Mouse (Mus musculus) megakaryocyte-erythroid progenitor cell, adult 5-6 weeks (primary cell): ENCODE results near the gene Dennd5b. TPM values are rescaled to one million over a fixed set of nuclear protein-coding genes. Genes with fewer than 3 reads are reported as not detected.
A peak's percentile ranks its signal among the peaks of the same experiment; 100 is the strongest.
"Not testable (repeated sequence)": the region's sequence is repeated elsewhere in the genome, so short reads cannot be mapped to it uniquely, and the experiment has no call there.

Experiments
- ATAC-seq: replicated peaks from 2 replicates; pipeline ENCODE4 v1.8.0; 2016; ENCODE audit warnings: mild to moderate bottlenecking, inconsistent platforms; ENCODE audit not compliant: severe bottlenecking, poor library complexity, low FRiP score, low TSS enrichment
- total RNA-seq, 2 experiments: library from RNA; stranded (forward) in 1 of 2; stranded (reverse) in 1 of 2; fragments of 200-1000, 215-1000 nt in 1 of 2; fragments of >200 nt in 1 of 2; fragmentation: Nextera tagmentation in 1 of 2; gene quantifications; 2 replicates each; pipeline ENCODE4 v1.2.3; 2014 to 2017

Dennd5b gene
- total RNA-seq (2014; fragmentation: Nextera tagmentation), result 1.1 and 2.3 TPM in 2 replicates
- 0.19 and 2.2 TPM in 2 replicates for total RNA-seq (2017)

- peak; percentile 48 for ATAC-seq
Measured at GRCm38 (mm10) chr6:149101076-149101942, at the start of gene Dennd5b. TSS of gene Dennd5b (minus strand) at chr6:149101680.

- no peak for ATAC-seq
Measured at GRCm38 (mm10) chr6:149148436-149149229, 47.2 kb upstream of the Dennd5b start.

DNA sequence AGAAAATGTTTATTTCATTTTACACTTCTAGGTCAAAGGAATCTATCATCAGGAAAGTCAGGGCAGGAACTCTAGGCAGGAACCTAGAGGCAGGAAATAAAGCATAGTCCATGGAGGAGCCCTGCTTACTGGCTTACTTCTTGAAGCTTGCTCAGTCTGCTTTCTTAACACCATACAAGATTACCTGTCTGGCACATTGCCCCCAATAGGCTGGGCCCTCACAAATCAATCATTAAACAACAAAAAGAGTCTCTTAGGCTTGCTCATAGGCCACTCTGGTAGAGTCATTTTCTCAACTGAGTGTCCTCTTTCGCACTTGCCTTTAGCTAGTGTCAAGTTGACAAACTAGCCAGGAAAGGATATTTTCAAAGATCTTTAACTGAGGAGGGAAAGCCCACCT lies 43.7 kb upstream of the Dennd5b start:
- no peak for ATAC-seq

DNA sequence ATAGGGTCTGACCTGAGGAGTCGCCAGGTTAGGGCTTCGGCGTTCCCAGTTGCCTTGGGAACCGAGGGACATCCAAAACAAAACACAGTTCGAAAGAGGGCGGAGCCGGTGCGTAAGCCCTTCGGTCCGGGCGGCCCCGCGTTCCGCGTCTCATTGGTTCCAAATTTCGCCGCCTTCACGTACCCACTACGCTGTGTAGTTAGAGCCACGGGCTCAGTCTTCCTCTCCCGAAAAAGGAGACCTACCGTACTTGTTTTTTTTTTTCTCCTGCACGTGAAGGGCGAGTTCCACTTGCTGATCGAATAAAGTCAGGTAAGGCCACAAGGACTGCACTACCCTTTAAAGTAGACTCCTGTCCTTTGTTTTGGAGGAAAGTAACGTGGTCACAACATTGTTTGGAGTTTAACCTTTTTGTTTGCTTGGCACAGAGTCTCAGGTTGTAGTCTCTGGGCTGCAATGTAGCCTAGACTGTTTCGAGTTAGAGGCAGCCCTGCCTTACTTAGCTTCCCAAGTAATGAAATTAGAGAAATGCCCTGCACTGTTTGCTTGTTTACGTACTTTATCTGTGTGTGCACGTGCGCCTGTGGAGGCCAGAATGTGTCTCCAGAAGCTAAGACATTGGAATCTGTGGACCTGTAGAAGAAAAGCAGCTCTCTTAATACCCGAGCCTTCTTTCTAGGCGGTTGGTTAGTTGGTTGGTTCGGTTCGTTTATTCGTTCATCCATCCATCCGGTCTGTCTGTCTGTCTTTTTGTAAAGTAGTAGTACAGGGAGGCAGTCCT lies 40.1 kb upstream of the Dennd5b start:
- ATAC-seq, result peak; percentile 94

DNA sequence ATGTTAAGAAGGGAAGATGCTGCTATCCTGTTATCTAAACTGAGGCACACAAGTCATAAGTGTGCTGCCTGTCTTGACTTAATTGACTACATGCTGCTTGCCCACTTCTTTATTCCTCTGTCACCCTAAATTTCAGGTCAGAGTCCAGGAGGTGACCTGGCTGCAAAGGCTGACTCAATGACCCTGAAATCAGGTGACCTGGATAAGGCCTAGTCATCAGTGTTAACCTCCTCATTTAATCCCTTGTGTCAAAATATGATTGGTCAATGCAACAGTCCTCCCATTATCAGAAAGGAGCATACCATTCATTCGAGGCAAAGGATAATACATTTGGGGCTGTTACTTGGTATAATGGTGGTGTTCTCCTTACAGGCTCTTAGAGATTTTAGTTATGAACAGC lies 38.0 kb upstream of the Dennd5b start, which contains the start of gene Etfbkmt:
TSS of gene Etfbkmt (plus strand) at position 379 of the 400 bp plus-strand sequence.
- ATAC-seq, result no peak

DNA sequence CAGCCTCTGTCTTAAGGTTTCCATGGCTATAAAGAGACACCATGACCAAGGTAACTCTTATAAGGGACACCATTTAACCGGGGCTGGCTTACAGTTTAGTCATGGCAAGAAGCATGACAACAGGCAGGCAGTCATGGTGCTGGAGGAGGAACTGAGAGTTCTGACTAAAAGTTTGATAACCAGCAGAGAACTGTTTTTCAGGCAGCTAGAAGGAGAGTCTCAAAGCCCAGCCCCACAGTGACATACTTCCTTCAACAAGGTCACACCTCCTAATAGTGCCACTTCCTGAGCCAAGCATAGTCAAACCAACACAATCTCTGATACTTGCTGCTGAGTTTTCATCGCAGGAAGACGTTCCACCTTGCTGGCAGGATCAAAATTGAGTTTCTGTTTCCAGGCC lies 37.5 kb upstream of the Dennd5b start:
- no peak for ATAC-seq

GRCm38 (mm10) chr6:149137936-149138335 lies 36.5 kb upstream of the Dennd5b start:
- no peak for ATAC-seq

GRCm38 (mm10) chr6:149135631-149136030 lies 34.2 kb upstream of the Dennd5b start:
- ATAC-seq, result no peak

- ATAC-seq, result no peak
Measured at GRCm38 (mm10) chr6:149134391-149135150, 33.1 kb upstream of the Dennd5b start.

GRCm38 (mm10) chr6:149132311-149133077 lies 31.0 kb upstream of the Dennd5b start:
- peak; percentile 96 for ATAC-seq

GRCm38 (mm10) chr6:149131111-149131510 lies 29.6 kb upstream of the Dennd5b start:
- no peak for ATAC-seq

DNA sequence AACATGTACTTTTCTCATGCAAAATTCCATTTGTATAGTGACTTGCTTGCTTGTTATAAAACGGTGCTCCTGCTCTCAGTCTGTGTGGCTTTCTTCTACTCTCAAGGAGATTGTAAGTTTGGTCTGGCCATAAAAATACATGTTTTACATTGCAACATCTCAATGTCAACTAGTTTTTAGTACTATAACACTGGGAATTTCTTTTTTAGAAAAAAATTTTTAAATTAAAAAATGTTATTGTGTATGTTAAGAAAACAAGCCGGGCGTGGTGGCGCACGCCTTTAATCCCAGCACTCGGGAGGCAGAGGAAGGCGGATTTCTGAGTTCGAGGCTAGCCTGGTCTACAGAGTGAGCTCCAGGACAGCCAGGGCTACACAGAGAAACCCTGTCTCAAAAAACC lies 28.4 kb upstream of the Dennd5b start, which contains the start of gene Gm10203:
TSS of gene Gm10203 (plus strand) at position 301 of the 400 bp plus-strand sequence.
- not testable (repeated sequence) for ATAC-seq

- peak; percentile 93 for ATAC-seq
Measured at GRCm38 (mm10) chr6:149126675-149127074, 25.2 kb upstream of the Dennd5b start.

DNA sequence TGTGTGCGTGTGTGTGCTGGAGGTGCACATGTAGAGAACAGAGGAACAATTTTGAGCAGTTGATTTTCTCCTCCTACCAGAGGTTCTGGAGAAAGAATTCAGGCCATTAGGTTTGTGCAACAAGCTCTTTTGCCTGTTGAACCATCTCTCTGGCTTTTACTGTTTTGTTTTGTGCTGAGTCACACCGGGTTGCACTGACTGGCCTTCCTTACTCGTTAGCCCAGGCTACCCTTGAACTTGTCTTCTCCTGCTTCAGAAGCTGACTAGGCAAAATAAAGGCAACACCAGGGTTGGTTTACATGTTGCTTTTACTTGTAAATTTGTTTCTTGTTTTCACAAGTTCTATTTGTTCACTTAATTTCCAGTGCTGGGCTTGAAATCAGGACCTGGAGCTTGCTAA lies 21.6 kb upstream of the Dennd5b start:
- ATAC-seq, result no peak

DNA sequence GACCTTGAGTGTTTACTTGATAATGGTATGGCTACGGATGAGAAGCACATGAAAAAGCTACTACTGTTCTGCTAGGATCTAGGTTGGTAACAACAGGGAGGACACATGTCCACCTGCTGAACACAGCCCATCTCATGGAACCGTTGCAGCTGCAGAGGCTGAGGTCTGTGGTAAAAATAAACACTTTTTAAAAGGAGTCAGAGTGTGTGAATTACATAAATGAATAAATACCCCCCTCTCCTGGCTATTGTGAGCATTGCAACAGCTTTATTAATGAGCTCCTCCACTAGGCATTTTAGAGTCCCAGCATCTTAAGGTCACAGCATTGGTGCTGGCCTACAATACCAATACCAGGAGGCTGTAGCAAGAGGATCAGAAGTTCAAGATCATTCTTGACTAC lies 18.4 kb upstream of the Dennd5b start:
- ATAC-seq, result peak; percentile 89

- ATAC-seq, result no peak
Measured at GRCm38 (mm10) chr6:149118935-149119334, 17.5 kb upstream of the Dennd5b start.

GRCm38 (mm10) chr6:149116992-149117391 lies 15.5 kb upstream of the Dennd5b start:
- no peak for ATAC-seq

DNA sequence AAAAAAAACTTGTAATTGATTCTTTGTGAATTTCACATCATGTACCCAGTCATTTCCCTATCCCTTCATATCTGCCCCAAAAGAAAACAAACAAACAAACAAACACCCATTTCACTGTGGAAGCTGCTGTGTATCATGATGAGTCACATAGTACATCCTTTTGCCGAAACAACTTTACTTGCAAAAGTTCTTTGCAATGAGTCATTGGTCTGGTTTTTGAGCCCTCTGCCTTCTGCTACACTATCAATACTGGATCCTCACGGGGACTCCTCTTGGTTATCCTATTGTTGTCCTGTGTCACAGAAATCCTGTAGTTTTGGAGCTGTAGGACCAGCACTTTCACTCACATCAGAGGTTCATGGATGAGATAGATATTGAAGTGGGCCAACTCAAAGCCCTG lies 7.4 kb upstream of the Dennd5b start:
- ATAC-seq, result no peak
